Mouse (Mus musculus): ENCODE data around the gene Col1a1.
A peak's percentile ranks its signal among the peaks of the same experiment; 100 is the strongest.
"Not testable (repeated sequence)": the region's sequence is repeated elsewhere in the genome, so short reads cannot be mapped to it uniquely, and the experiment has no call there.

Gene Col1a1

DNA sequence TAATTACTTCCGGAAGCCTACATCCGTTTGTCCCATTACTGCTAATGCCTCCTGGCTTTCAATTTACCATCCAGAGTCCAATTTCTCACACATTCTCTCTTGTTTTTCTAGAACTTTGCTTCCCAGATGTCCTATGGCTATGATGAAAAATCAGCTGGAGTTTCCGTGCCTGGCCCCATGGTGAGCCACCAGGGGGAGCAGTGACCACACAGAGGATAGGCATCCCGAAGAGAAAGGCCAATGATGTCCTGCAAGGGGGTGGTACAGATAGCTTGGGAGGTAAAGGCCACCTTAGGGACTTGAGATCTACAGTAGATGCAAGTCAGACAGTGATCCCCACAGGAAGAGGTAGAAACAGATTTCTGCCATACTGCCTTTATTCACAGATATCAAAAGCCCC is 3.3 kb downstream of the Col1a1 start:
- DNase-seq = peak; percentile 79

DNA sequence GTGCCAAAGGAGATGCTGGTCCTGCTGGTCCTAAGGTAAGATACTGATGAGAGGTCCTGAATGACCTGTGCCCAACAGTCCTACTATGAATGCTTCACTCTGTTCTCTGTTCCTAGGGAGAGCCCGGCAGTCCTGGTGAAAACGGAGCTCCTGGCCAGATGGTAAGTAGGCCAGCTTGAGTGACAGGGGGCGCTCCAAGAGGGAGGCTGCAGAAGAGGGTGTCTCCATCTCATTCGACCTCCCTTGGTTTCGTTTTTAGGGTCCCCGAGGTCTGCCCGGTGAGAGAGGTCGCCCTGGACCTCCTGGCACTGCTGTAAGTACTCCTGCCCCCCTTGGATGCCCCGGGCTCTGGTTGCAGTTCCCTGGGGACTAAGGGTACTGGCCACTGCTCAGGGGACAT is 5.1 kb downstream of the Col1a1 start:
- no peak for DNase-seq

DNA sequence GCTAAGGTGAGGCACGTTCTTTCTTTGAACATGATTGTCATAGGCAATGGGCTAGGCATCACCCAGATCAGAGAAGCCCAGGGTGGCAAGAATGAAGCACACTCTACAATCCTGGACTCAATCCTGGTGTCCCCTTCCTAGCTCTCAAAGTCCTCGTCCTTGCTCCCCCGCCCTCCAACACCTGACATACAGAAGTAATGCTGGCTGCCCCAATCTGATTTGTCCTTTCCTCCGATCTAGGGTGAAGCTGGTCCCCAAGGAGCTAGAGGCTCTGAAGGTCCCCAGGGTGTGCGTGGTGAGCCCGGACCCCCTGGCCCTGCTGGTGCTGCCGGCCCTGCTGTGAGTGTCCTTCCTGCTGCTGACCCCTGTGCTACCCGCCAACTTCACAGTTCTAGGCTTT is 5.8 kb downstream of the Col1a1 start:
- DNase-seq = no peak

DNA sequence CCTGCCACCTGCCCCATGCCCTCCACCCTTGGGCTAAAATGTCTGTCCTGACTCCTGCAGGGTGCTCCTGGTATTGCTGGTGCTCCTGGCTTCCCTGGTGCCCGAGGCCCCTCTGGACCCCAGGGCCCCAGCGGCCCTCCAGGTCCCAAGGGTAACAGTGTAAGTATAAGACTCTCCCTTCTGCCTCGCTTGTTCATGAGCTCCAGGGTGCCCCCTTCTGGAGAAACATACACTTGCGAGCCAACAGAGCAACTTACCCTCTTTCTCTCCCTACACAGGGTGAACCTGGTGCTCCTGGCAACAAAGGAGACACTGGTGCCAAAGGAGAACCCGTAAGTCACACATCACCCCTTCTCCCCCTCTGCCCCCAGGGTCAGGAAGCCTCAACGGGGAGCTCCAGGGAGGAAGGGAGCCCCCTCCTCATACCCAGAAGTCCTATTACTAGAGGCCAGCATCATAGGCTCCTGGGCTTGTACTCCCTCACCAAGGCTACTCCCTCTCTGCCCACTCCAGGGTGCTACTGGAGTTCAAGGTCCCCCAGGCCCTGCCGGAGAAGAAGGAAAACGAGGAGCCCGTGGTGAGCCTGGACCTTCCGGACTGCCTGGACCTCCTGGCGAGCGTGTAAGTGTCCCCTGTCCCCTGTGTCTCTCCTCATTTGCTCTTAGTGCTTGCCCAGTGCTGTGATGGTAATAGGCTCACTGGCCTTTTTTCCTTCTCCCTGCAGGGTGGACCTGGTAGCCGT is 6.4 kb downstream of the Col1a1 start:
- DNase-seq = peak; percentile 46

DNA sequence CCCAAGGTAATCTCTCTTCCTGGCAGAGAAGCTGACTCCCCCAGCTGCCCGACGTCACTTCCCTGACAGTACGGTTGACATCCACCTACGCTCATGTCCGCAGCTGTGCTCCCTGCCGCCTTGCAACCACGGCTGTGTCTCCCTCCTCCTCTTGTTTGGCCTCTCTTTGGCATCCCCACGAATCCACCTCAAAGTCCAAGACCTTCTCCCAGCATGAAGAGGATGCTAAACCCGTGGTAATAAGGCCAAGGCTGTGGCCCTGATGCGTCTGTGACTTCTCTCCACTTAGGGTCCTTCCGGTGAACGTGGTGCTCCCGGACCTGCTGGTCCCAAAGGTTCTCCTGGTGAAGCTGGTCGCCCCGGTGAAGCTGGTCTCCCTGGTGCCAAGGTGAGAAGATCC is 7.0 kb downstream of the Col1a1 start:
- DNase-seq = no peak

DNA sequence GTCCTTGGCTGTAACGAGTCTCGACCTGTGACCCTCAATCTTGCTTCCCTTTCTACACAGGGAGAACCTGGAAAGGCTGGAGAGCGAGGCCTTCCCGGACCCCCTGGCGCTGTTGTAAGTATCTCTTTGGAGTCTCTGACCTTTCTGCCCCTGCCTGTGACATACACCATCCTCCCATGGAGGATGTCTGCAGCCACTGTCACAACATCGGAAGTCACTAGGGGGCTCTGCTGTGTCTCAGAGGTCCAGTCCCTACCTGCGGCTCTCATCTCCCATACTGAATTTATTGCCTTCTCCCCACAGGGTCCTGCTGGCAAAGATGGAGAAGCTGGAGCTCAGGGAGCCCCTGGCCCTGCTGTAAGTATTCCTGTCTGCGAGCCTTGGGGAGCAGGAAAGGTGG is 8.3 kb downstream of the Col1a1 start:
- no peak for DNase-seq

DNA sequence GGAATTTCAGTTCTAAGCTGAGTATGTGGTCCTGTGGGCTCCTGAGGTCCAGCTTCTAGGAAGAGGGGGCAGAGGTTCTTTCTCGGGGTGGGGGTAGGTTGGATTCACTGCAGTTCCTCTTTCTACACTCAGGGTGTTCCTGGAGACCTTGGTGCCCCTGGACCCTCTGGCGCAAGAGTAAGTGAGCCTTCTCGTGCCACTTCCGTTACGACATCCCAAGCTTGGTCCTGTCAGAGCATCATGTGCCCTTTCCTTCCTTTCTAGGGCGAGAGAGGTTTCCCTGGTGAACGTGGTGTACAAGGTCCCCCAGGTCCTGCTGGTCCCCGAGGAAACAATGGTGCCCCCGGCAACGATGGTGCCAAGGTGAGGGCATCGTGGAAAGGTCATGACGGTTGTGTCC is 9.2 kb downstream of the Col1a1 start:
- no peak for DNase-seq

DNA sequence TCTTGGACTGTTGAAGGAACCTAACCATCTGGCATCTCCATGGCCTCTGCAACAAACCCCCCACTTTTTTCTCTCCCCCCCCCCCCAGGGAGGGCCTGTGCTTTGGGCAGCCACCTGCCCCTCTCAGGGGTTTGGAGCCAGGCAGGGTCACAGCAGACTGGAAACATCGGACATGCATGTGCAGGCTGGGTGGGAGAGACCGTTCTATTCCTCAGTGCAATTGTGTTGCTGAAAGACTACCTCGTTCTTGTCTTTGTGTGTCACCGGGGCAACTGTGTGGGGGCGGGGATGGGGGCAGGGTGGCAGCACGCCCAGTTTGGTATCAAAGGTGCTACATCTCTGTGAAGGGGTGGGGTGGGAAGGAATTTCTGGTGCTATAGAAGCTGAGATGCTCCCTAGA is 16.1 kb downstream of the Col1a1 start:
- DNase-seq = no peak

DNA sequence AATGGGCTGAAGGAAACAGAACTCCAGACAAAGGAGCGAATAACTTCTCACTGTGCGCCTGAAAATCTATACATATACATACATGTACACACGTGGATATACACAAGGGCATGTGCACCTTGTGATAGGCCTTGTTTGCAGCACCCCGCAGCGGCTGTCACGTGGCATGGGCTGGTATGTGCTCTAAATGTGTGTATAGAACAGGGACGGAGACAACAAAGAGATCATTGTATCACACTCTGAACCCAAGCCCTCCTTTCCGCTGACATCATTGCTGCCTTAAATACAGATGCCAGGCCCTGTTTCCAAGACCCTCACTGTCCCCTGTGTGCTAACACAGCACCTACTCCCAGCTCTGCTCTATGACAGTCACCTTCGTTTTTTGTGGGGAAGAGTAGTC is 19.1 kb downstream of the Col1a1 start:
- no peak for DNase-seq

DNA sequence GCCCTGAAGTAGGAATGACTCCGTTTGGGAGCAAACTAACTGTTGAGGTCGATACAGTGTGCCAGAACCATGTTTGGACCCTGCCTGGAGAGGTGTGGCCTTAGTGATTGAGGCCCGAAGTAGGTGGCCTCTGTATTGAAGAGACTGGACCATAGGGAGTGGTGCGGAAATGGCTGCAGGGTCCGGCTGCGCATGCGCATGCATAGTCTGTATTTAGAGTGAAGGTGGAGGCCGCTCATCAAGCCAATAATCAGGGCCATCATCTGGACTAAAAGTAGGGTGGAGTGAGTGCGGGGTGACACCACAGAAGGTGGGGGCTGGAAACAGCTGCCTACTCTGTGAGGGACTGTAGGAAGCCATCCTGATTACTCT is 21.7 kb downstream of the Col1a1 start:
- no peak for DNase-seq

DNA sequence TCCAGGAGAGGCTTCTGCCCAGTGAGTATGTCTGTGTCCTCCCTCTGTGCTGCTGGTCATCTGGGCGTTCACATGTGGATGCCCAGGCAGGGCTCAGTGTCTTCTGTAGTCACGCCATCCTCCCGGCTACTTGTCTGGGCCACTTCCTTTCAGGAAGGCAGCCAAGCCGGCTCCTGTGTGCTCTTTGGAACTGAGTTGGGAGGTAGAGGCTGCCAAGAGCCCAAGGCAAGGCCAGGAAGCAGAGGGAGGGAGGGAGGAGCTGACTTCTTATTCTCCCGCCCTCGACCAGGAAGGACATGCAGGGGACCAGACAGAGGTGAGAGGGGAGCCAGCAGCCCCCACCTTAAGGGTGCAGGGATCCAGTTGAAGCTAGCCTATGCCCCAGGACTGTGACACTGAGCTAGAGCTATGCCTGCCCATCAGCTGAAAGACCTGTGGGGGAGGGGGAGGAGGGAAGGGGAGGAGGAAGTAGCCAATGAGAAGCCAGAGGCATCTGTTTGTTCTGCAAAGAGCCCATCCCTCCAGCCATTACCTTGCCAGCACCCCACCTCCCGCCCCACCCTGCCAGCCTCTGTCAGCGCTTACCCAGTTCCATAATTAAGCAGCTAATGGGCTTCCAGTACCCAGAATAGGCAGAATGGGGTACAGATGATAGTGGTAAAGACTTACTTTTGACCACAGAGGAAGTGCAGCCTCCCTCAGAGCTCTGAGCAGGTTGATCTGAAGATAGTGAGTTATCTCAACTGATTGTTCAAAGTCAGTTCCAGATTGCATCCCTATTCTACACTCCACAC is 22.2 kb downstream of the Col1a1 start:
- peak; percentile 41 for DNase-seq

DNA sequence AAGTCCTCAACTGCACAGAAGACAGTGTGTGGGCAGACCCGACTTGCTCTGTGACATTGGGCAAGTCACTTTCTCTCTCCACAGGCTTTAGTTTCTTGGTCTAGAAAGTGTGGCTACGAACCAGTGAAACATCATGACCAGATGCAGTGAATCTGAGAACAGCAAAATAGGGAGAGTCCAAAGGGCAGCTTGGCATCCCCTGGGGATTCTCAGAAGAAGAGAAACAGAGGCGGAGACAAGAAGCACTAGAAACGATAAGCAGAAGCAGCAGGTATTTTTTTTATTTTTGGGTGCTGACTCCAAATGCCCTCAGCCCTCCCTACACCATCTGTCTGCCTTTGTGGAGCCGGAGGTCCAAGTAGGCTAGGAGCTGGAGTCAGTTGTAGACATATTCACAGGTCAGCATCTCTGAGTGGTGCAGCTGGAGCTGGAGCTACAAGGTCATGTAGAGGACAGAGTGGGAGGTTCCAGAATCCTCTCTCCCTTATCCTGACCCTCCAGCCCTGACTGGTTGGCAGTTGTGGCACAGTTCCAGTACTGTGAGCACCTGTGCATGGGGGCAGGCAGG is 26.6 kb downstream of the Col1a1 start:
- DNase-seq = no peak

DNA sequence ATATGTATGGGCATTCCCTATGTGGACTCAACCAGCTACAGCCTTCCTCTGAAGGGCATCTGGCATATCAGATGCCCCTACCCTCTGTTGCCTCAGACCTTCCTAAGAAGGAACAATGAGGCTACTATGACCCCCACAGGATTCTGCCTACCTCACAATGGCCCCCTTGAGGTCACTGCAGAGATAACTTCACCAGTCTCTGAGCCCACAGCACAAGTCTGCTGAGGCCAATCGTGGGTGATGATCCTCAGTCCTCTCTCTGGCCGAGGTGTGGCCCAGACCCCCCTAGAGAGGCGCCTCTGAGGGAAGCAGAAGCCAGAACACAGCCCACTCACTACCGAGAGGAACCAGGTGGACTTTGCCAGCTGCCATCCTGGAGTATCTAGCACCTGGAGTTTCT is 31.4 kb downstream of the Col1a1 start, which contains the start of gene Hils1:
Gene Hils1 (plus strand): TSS at position 175 of the 400 bp plus-strand sequence.
- no peak for DNase-seq

DNA sequence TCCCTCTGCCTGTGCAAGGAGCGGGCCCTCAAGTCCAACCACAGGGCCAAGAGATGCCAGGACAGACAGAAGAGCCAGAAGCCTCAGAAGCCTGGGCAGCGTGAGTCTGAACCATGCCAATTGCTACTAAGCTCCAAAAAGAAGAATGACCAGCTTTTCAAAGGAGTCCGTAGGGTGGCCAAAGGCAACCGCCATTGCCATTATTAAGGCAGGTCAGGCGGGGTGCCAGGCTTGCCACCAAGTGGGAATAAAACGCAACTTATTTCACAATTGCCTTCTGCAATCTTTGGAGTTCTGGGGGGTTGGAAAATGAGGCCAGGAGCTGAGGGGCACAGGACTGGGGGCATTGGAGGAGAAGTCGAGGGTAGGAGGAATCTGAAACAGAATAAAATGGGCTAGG is 32.2 kb downstream of the Col1a1 start:
- DNase-seq = no peak

DNA sequence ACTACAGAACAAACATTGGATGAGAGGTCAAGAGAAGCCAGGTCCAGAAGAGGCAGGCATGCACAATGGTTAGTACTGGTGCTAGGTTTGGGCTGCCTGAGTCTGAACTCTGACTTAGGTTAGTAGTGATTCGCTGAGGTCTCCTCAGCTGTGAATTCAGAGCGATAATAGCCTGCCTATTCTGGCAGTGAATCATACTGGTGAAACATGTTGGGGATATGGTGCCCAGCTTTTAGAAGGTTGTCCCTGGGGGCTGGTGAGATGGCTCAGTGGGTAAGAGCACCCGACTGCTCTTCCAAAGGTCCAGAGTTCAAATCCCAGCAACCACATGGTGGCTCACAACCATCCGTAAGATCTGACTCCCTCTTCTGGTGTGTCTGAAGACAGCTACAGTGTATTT is 33.7 kb downstream of the Col1a1 start:
- DNase-seq = not testable (repeated sequence)

DNA sequence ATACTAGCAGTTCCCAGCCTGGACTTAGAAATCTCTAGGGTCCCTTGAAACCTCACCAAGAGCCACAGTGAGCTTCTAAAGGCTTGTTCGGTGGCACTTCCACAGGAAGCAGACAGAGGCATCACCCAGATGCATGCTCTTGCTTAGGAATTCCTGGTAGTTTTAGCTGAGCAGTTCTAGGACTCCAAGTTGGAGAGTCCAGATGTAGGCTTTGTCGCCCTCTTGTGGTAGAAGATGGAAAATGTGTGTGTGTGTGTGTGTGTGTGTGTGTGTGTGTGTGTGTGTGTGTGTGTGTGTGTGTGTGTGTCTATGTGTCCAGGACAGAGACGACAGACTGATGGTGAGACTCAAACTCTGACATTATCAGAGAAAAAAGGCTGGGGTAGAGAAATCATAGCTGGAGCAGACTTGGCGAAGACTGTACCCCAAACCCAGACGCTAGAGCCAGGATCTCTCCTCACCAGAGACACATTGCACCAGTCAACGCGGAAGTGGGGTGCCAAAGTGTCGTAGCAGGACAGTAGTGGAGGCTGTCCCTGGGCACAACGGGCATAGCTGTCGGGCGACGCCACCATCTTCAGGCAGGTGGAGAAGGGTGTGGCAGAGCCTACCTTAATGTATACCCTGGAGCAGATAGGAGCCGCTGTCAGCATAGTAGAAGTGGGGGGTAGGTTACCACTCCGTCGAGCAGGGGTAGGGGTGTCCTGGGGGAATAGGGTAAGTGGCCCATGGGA is 34.4 kb downstream of the Col1a1 start:
- peak; percentile 65 for DNase-seq

DNA sequence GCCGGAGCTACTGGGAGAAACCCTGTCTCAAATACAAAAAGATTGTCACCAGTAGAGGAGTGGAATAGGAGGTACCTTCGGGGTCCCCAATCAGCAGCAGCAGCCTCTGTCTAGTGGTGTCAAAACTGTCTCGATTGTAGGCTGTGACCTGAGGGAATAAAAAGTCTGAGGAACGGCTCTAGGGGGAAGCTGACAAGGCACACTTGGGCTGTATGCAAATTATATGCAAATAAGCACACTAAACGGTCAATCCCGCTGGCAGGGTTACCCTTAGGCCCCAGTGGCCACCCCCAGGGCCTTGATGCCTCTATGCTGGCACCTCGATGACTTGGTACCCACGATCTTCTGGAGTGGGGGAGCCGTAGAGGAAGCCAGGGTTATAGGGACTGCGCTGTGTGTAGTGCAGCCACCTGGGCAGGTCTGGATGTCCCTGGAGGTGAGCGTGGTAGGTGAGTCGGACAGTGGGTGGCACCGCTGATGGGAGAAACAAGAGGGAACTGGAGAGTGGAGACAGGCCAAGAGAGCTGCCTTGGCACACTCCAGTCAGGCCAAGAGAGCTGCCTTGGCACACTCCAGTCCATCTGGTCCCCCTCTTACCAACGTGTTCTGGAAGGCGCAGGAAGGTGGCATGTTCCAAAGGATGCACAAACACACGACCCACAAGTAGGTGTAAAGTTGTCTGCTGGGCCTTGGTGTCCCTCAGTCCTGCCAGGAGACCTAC is 36.0 kb downstream of the Col1a1 start:
- DNase-seq = no peak

DNA sequence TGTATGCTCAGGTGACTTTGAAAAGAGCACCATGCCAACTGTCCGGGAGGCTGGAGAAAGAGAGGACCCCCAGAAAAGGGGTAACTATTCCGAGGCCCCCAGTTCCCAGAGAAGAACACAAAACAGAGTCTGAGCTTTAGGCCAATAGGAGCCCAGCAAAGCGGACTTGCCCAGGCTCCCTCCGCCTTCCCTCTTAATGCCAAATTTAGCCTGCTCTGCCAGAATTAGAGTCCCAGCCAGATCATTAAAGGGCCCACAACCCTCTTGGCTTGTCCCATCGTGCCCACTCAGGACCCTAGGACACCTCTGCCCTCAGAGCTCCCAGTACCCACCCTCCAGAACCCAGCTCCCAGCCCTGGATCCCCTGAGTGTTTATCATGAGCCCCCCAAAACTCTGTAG is 36.9 kb downstream of the Col1a1 start:
- no peak for DNase-seq

DNA sequence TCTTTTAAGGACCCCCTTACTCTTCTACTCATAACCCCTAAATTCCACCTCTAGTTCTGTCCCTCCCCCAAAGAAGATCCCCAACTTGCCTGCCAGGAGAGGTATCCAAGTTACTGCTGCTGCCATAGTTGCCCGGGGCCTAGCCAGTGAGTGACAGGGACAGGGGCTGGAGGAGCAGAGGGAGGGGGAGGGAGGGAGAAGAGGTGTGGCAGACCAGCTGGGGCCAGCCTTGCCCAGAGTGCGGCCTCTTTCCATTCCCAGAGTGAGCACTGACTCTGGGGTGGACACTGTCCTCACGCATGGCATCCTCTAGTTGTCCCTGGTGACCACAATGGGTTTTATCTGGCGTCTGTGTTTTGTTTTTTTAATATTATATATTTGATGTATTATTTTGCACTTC is 37.3 kb downstream of the Col1a1 start:
- no peak for DNase-seq

DNA sequence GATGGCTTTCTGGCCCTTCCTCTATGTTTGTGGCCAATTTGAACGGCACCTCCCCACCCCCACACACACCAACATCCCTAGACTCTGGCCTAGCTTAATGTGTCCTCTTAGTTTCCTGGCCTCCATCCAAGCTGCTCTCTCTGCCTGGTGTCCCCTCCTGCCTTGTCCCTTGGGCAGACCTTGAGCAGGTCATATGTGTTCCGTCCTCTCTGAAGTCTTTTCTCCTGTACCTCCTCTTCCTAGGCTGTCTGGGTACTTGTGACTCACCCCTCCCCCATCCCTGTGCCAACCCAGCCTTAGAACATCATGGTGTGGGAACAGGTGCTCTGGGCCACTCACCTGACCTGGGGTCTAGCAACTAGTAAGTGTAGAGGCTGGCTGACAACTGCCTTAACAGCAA is 38.9 kb downstream of the Col1a1 start:
- no peak for DNase-seq

DNA sequence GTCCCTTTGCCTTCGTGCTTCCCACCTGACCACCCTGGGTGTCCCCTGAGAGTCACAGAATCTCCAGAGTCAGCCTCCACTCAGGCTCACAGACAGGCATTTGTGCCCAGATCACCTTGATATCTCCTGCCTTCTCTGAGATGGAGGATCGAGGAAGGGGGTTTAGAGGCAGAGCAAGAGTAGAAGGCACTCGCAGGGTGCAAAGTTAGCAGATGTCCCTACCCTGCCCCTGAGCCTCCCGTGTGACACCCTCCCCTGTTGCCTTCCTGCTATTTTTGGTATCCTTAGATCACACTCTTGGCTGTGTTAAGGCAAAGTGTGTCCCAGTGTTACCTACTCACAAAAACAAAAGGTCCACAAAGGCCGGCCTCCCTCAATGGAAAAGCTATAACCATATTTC is 40.2 kb downstream of the Col1a1 start, which contains the start of gene Sgca:
Gene Sgca (minus strand): TSS at position 129 of the 400 bp plus-strand sequence.
- DNase-seq = no peak

DNA sequence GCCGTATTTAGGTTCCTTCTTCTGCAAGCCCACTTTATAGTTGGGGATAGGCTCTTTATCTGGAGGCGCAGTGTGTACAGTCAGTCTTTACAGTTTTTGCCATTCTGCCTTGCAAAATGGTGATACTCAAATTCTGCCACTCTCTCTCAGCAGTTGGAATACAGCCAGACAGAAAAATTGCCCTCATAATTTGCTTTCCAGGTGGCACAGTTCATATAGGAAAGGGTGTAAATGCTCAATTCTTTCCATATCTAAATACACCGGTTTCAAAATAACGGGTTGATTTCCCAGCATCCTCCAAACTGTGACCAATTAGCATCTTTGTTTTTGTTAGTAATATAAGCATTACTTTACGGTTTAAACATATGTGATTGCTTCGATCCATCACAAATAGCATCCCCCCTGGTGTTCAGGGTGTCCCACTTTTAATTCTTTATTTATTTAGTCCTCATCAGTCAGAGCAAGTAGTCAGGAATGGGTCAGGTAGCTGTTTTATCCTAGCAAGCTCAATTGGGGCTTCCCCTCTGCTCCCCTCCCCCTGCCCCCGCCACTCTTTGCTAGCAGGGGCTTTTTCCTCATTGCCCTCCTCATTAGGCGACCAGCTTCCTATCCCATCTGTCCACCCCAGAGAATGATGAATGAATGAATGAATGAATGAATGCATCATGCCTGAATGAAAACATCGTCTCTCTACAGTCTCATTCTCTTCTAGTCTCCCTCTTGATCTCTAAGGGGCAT is 42.3 kb downstream of the Col1a1 start:
- no peak for DNase-seq

Measured in right cerebral cortex, postnatal 14 days (tissue).